Mouse (Mus musculus) CH12.LX (cell line): ENCODE measurements around the gene Fbxw10.

Experiments
- CHD2 ChIP-seq: IDR thresholded peaks from 2 replicates; pipeline ENCODE4 v1.6.1; 2011; ENCODE audit warnings: low read length, improper control_type of control experiment
- CTCF ChIP-seq, 2 experiments: IDR thresholded peaks in 1 of 2; conservative IDR thresholded peaks in 1 of 2; 2 replicates each; pipeline ENCODE4 v1.5.1; 2011 to 2012; ENCODE audit warnings: low read depth in 2 of 2, low read length in 2 of 2, improper control_type of control experiment in 1 of 2, inconsistent platforms in 1 of 2, mild to moderate bottlenecking in 1 of 2, moderate library complexity in 1 of 2
- EP300 ChIP-seq: IDR thresholded peaks from 2 replicates; pipeline ENCODE4 v1.6.1; 2011; ENCODE audit warnings: low read length, improper control_type of control experiment
- IRF4 ChIP-seq: IDR thresholded peaks from 2 replicates; pipeline ENCODE4 v1.6.1; 2014; ENCODE audit warnings: low read depth, mild to moderate bottlenecking, inconsistent platforms, low read length, improper control_type of control experiment
- JUND ChIP-seq: conservative IDR thresholded peaks from 2 replicates; pipeline ENCODE4 v1.6.1; 2011; ENCODE audit warnings: low read depth, low read length, improper control_type of control experiment
- POLR2A ChIP-seq: IDR thresholded peaks from 2 replicates; pipeline ENCODE4 v1.6.1; 2011; ENCODE audit warnings: low read depth, mild to moderate bottlenecking, improper control_type of control experiment, low read length
- RAD21 ChIP-seq: IDR thresholded peaks from 2 replicates; pipeline ENCODE4 v1.6.1; 2011; ENCODE audit warnings: low read depth, mild to moderate bottlenecking, low read length, improper control_type of control experiment, moderate library complexity
- RCOR1 ChIP-seq: conservative IDR thresholded peaks from 2 replicates; pipeline ENCODE4 v1.6.1; 2012; ENCODE audit warnings: low read depth, mild to moderate bottlenecking, inconsistent platforms, low read length, improper control_type of control experiment
- TCF12 ChIP-seq: IDR thresholded peaks from 2 replicates; pipeline ENCODE4 v1.6.1; 2014; ENCODE audit warnings: low read depth, mild to moderate bottlenecking, inconsistent platforms, low read length, improper control_type of control experiment
- ZKSCAN1 ChIP-seq: IDR thresholded peaks from 2 replicates; pipeline ENCODE4 v1.6.1; 2012; ENCODE audit warnings: low read depth, inconsistent platforms, low read length, improper control_type of control experiment, borderline replicate concordance
- ZNF384 ChIP-seq: IDR thresholded peaks from 2 replicates; pipeline ENCODE4 v1.6.1; 2012; ENCODE audit warnings: low read depth, low read length, improper control_type of control experiment, inconsistent platforms

- no peak for TF ChIP-seq IRF4
- no peak for TF ChIP-seq ZKSCAN1
- TF ChIP-seq EP300, result no peak
- TF ChIP-seq RCOR1, result no peak
- TF ChIP-seq RAD21, result no peak
- no peak for TF ChIP-seq CTCF (conservative IDR thresholded peaks at IDR 0.05 in 1 of 2, IDR thresholded peaks at IDR 0.05 in 1 of 2; ENCODE audit: low read depth in 2 of 2, low read length in 2 of 2)
- no peak for TF ChIP-seq TCF12
- no peak for TF ChIP-seq JUND
- no peak for TF ChIP-seq POLR2A
- TF ChIP-seq ZNF384, result no peak
- no peak for TF ChIP-seq CHD2
These were observed 69.9 kb downstream of the Fbxw10 start for GRCm38 (mm10) chr11:62916765-62917164.
